Mouse (Mus musculus) intestine, embryonic 15.5 days (tissue): ENCODE data around the gene Flt3. TPM values are rescaled to one million over a fixed set of nuclear protein-coding genes. Genes with fewer than 3 reads are reported as not detected.
A peak's percentile ranks its signal among the peaks of the same experiment; 100 is the strongest.

ENCODE experiments used
- ATAC-seq: fragments of 200-750 bp; cut with Nextera tagmentation; 2 replicates; pipeline ENCODE4 v1.8.0; 2017; ENCODE audit warnings: moderate TSS enrichment, moderate library complexity
- H3K27ac ChIP-seq: fragments of 300-500 bp; sonication (generic); 2 replicates; pipeline ENCODE4 v1.5.1; 2015; ENCODE audit warnings: mild to moderate bottlenecking, inconsistent platforms
- H3K27me3 ChIP-seq: fragments of 300-500 bp; sonication (generic); replicated peaks from 2 replicates; pipeline ENCODE4 v1.6.1; 2015; ENCODE audit warnings: inconsistent platforms
- H3K36me3 ChIP-seq: fragments of 300-500 bp; sonication (generic); 2 replicates; pipeline ENCODE4 v1.6.1; 2015; ENCODE audit warnings: inconsistent platforms
- H3K4me1 ChIP-seq: fragments of 300-500 bp; sonication (generic); replicated peaks from 2 replicates; pipeline ENCODE4 v1.6.1; 2015; ENCODE audit warnings: inconsistent platforms
- H3K4me2 ChIP-seq: fragments of 300-500 bp; sonication (generic); replicated peaks from 2 replicates; pipeline ENCODE4 v1.6.1; 2015; ENCODE audit warnings: mild to moderate bottlenecking, inconsistent platforms
- H3K4me3 ChIP-seq: fragments of 300-500 bp; sonication (generic); replicated peaks from 2 replicates; pipeline ENCODE4 v1.5.1; 2015; ENCODE audit warnings: inconsistent platforms
- H3K9ac ChIP-seq: fragments of 300-500 bp; sonication (generic); 2 replicates; pipeline ENCODE4 v1.6.1; 2015; ENCODE audit warnings: inconsistent platforms
- H3K9me3 ChIP-seq: fragments of 300-500 bp; sonication (generic); 2 replicates; pipeline ENCODE4 v1.6.1; 2016; ENCODE audit warnings: inconsistent platforms
- WGBS: fragments of 180-500 bp; shearing (Covaris S2); methylation state at CpG from one replicate; pipeline ENCODE4 v1.1.7; 2015; 5-methylcytosine and 5-hydroxymethylcytosine counted together
- polyA plus RNA-seq: library from polyadenylated mRNA; unstranded; fragments of >200 nt; fragmentation: Nextera tagmentation; extraction: Ambion mirVana; gene quantifications from 2 replicates; pipeline ENCODE4 v1.2.1, GENCODE M21; 2015

The Flt3 gene
- polyA plus RNA-seq, 1 experiment from 2014 or later = 0.31 TPM

GRCm38 (mm10) chr5:147317321-147317720 lies 83.0 kb downstream of the Flt3 start:
- H3K27me3 ChIP-seq = peaks cover 67% of the 10 kb centered on the region
- ATAC-seq = peak; percentile 66
- no peaks in the 10 kb centered on the region for H3K4me1 ChIP-seq
- 5% methylated on average over 7 of the region's 7 CpGs for WGBS
- H3K9ac ChIP-seq = no peak overlapping the region
- H3K4me3 ChIP-seq = no peak overlapping the region
- H3K27ac ChIP-seq = peak overlapping the region; percentile 56
- no peaks in the 10 kb centered on the region for H3K9me3 ChIP-seq
- H3K36me3 ChIP-seq = no peaks in the 10 kb centered on the region
- peak overlapping the region; percentile 34 for H3K4me2 ChIP-seq

GRCm38 (mm10) chr5:147315432-147316075 lies 84.7 kb downstream of the Flt3 start:
- H3K27ac ChIP-seq = peak overlapping the region; percentile 89
- no peaks in the 10 kb centered on the region for H3K36me3 ChIP-seq
- H3K27me3 ChIP-seq = peaks cover 74% of the 10 kb centered on the region
- peak overlapping the region; percentile 60 for H3K4me2 ChIP-seq
- ATAC-seq = peak; percentile 70
- H3K4me3 ChIP-seq = peak overlapping the region; percentile 41
- no peaks in the 10 kb centered on the region for H3K4me1 ChIP-seq
- H3K9me3 ChIP-seq = no peaks in the 10 kb centered on the region
- 1% methylated on average over 25 of the region's 25 CpGs for WGBS
- peak overlapping the region; percentile 56 for H3K9ac ChIP-seq

- H3K36me3 ChIP-seq = no peaks in the 10 kb centered on the region
- peak overlapping the region; percentile 41 for H3K4me3 ChIP-seq
- 2% methylated on average over 39 of the region's 39 CpGs for WGBS
- no peaks in the 10 kb centered on the region for H3K4me1 ChIP-seq
- peak overlapping the region; percentile 89 for H3K27ac ChIP-seq
- no peaks in the 10 kb centered on the region for H3K9me3 ChIP-seq
- H3K9ac ChIP-seq = peak overlapping the region; percentile 56
- H3K27me3 ChIP-seq = peaks cover 80% of the 10 kb centered on the region
- peak overlapping the region; percentile 60 for H3K4me2 ChIP-seq
- ATAC-seq = peak; percentile 39
These were observed 85.5 kb downstream of the Flt3 start for GRCm38 (mm10) chr5:147314646-147315431.

GRCm38 (mm10) chr5:147312830-147313685 lies 87.2 kb downstream of the Flt3 start:
- Histone ChIP-seq H3K4me1 (no peaks in the 10 kb centered on the region), H3K27me3 (peaks cover 84% of the 10 kb centered on the region), H3K27ac (peak overlapping the region; percentile 72), H3K36me3 (no peaks in the 10 kb centered on the region), H3K4me2 (peak overlapping the region; percentile 60), H3K9me3 (no peaks in the 10 kb centered on the region), H3K4me3 (peak overlapping the region; percentile 41), H3K9ac (peak overlapping the region; percentile 47)
- 2% methylated on average over 27 of the region's 27 CpGs for WGBS
- no peak for ATAC-seq

- ATAC-seq = no peak
- no peaks in the 10 kb centered on the region for H3K36me3 ChIP-seq
- H3K9me3 ChIP-seq = no peaks in the 10 kb centered on the region
- peaks cover 85% of the 10 kb centered on the region for H3K27me3 ChIP-seq
- no peak overlapping the region for H3K9ac ChIP-seq
- no peak overlapping the region for H3K27ac ChIP-seq
- WGBS = 4% methylated on average over 2 of the region's 2 CpGs
- no peak overlapping the region for H3K4me3 ChIP-seq
- peaks cover 6% of the 10 kb centered on the region; the same call in 1 of the 2 replicates for H3K4me1 ChIP-seq
- H3K4me2 ChIP-seq = peak overlapping the region; percentile 38; the same call in 1 of the 2 replicates
These were observed 90.5 kb downstream of the Flt3 start for GRCm38 (mm10) chr5:147309786-147310185.

- peak overlapping the region; percentile 26; the same call in 1 of the 2 replicates for H3K9ac ChIP-seq
- WGBS = 21% methylated on average over 9 of the region's 9 CpGs
These were observed 91.8 kb downstream of the Flt3 start for GRCm38 (mm10) chr5:147308451-147308850.

GRCm38 (mm10) chr5:147307398-147307785 lies 92.9 kb downstream of the Flt3 start:
- H3K9me3 ChIP-seq = no peaks in the 10 kb centered on the region
- no peaks in the 10 kb centered on the region for H3K36me3 ChIP-seq
- H3K4me2 ChIP-seq = peak overlapping the region; percentile 38
- WGBS = 2% methylated on average over 12 of the region's 12 CpGs
- H3K27me3 ChIP-seq = peaks cover 88% of the 10 kb centered on the region
- peak overlapping the region; percentile 56 for H3K4me3 ChIP-seq
- 0 out of 2 replicates have a peak overlapping the region, but pooled peaks have one; percentile 17 for H3K9ac ChIP-seq
- H3K4me1 ChIP-seq = peaks cover 6% of the 10 kb centered on the region; the same call in 1 of the 2 replicates
- H3K27ac ChIP-seq = peak overlapping the region; percentile 94
- ATAC-seq = no peak

More at GRCm38 (mm10) chr5:147308451-147308850, 91.8 kb downstream of the Flt3 start:
- H3K36me3 ChIP-seq = no peaks in the 10 kb centered on the region
- H3K4me3 ChIP-seq = 0 out of 2 replicates have a peak overlapping the region, but pooled peaks have one; percentile 1
- ATAC-seq = no peak
- peaks cover 87% of the 10 kb centered on the region for H3K27me3 ChIP-seq
- H3K9me3 ChIP-seq = no peaks in the 10 kb centered on the region
- peaks cover 6% of the 10 kb centered on the region; the same call in 1 of the 2 replicates for H3K4me1 ChIP-seq
- H3K27ac ChIP-seq = peak overlapping the region; percentile 94; the same call in 1 of the 2 replicates
- peak overlapping the region; percentile 38 for H3K4me2 ChIP-seq

GRCm38 (mm10) chr5:147306638-147307397 lies 93.5 kb downstream of the Flt3 start, which contains the start of gene Cdx2:
TSS of gene Cdx2 (minus strand) at chr5:147307270.
- H3K27ac ChIP-seq = peak within 1 kb of the TSS; percentile 94
- under 1% methylated on average over 50 of the region's 63 CpGs for WGBS
- peaks cover 88% of the 10 kb centered on the region for H3K27me3 ChIP-seq
- ATAC-seq = peak; percentile 93
- H3K36me3 ChIP-seq = no peaks in the 10 kb centered on the region
- H3K9me3 ChIP-seq = no peaks in the 10 kb centered on the region
- peak within 1 kb of the TSS; percentile 56 for H3K4me3 ChIP-seq
- peak within 1 kb of the TSS; percentile 38 for H3K4me2 ChIP-seq
- H3K9ac ChIP-seq = peak within 1 kb of the TSS; percentile 79
- H3K4me1 ChIP-seq = peaks cover 6% of the 10 kb centered on the region; the same call in 1 of the 2 replicates

- Histone ChIP-seq H3K9ac (peak overlapping the region; percentile 79), H3K9me3 (no peaks in the 10 kb centered on the region), H3K4me2 (peak overlapping the region; percentile 21), H3K27me3 (peaks cover 88% of the 10 kb centered on the region), H3K4me3 (peak overlapping the region; percentile 56), H3K36me3 (no peaks in the 10 kb centered on the region), H3K4me1 (peaks cover 13% of the 10 kb centered on the region; the same call in 1 of the 2 replicates), H3K27ac (peak overlapping the region; percentile 94)
- under 1% methylated on average over 55 of the region's 58 CpGs for WGBS
- ATAC-seq = no peak
These were observed 94.2 kb downstream of the Flt3 start for GRCm38 (mm10) chr5:147305856-147306637.

- Histone ChIP-seq H3K4me3 (peak overlapping the region; percentile 56), H3K27ac (peak overlapping the region; percentile 94), H3K9me3 (no peaks in the 10 kb centered on the region), H3K27me3 (peaks cover 87% of the 10 kb centered on the region), H3K9ac (peak overlapping the region; percentile 79), H3K4me2 (no peak overlapping the region), H3K4me1 (peaks cover 14% of the 10 kb centered on the region; the same call in 1 of the 2 replicates), H3K36me3 (no peaks in the 10 kb centered on the region)
- no peak for ATAC-seq
- 1% methylated on average over 16 of the region's 16 CpGs for WGBS
These were observed 95.1 kb downstream of the Flt3 start for GRCm38 (mm10) chr5:147305166-147305565.
